Mouse (Mus musculus) yolk sac, embryonic 10.5 days (tissue): ENCODE results near the gene Sema6d.
"Not testable (repeated sequence)": the region's sequence is repeated elsewhere in the genome, so short reads cannot be mapped to it uniquely, and the experiment has no call there.

Experiments used
- DNase-seq: peaks from one replicate; pipeline ENCODE4 v3.0.0-alpha.2; 2017; ENCODE audit warnings: low spot score

Sema6d gene

DNA sequence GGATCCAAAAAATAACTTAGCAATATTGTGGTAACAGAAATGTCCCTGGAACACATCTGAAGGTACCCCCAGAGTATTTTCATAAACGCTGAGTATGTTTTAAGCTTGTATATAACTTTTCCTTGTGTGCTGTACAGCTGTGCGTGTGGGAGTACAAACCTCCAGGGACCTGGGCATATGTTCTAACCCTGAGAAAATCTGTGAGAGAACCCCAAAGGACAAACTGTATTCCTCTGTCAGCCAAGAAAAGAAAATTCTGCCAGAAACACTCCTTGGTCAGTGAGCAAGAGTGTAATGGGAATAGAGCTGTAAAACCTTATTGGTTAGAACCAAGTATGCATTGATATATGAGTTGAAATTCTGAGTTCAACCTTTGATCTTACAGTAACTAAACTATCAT, 203.8 kb downstream of the Sema6d start:
- DNase-seq: no peak

DNA sequence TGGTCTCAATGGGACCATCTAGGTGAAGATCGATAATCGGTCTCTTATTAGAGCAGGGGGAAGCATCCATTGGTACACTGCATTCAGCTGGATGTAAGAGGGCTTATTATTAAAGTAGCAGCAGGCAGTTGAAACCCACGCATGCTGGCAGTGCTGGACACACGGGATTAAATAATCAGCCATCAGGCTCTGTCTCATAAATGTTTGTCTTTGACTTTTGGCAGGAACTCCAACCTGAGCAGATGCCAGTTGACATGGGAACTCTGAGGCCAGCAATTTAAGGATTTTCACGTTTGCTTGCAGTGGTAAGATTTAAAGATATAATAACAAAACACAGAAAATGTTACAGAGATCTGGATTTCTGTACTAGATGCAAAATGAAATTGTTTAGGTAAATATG, 208.6 kb downstream of the Sema6d start:
- no peak for DNase-seq

DNA sequence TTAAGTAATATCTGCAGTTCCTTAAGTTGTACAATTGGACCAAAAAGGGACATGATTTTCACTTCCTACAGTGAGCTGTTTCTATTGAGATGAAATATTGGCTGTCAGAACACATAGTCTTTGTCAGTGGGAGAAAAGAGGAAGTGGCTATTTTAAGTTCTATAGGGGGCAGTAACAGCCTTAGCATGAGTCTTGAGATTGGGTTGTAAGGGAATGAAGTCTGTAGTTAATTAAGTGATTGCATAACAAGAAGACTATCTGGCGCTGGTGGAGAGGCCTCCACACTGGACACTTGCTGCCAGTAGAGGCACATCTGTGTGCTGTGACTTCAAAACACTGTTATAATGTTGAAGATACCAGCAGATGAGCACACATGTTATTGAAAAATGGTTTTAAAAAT, 209.1 kb downstream of the Sema6d start:
- no peak for DNase-seq

DNA sequence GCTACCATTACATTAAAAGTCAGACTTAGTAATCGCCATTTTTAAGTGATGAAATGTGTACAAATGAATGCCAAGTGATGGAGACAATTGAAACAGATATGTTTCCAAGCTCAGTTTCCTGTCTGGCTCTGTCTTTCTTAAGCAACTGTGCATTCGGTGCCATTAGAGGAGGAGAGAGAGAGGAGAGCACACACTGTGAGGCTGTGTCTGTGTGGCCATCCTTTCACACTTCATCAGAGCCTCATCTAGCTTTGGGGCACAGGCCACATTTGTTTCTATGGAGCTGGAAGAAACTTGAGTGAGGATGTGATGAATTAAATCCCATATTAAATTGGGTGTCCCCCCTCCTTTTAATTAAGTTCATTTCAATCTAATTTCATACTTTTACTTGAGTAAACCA, 218.8 kb downstream of the Sema6d start:
- no peak for DNase-seq

DNA sequence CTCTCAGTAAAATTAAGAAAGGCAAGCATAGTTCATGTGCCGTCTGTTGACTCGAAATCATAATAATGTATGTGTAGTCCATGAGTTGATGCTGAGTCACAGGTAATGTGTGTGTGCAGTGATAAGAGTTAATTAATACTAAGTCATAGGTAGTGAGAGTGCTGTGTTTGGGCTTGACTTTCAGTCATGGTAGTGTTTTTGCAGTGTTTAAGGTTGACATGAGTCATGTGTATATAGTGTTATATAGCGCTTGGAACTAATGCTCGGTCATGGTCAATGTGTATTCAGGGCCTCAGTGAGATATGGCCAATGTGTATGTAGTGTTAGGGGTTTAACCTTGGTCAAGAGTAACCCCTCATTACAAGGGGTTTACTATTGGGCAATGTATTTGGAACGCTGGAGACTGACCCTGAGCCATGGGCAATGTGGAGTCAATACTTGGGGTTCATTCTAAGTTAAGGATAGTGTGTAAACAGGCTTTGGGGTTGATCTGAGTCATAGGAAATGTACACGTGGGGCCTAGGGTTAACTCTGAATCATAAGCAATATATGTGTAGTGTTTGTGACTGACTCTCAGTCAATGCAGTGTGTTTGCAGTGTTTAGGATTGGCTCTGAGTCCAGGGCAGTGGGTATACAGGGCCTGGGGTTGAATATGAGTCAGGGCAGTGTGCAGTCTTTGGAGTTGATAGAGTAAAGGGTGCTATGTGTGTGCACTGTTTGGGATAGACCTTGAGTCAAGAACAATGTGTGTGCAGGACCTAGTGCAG, 219.8 kb downstream of the Sema6d start:
- no peak for DNase-seq

DNA sequence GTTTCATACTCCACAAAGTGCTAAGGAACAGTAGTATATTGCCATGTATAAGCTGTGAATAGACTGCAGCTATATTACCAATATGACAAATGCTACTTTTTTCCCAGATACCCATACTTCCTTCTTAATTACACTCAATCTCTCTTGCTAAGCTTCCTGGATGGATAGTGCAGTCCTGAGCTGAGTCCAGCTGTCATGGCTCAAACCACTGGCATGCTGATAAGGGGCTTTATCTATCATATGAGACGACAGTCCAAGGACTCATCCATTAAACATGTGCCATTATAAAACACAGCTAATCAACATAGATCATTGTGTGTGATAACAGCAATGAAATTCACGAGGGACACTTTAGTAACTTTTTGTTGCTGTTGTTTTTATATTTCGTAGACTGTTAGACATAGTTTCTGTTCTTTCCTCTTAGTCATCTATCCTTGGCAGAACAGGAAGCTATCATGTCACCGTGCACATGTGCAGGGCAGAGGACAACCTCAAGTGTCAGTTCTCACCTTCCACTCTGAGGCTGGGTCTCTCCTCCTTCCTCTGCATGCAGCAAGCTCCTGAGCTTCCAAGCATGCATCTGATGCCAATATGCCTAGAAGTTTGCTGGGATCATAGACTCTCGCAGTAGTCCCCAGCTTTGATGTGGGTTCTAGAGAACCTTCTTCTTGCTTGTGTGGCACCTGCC, 232.9 kb downstream of the Sema6d start:
- DNase-seq: no peak

DNA sequence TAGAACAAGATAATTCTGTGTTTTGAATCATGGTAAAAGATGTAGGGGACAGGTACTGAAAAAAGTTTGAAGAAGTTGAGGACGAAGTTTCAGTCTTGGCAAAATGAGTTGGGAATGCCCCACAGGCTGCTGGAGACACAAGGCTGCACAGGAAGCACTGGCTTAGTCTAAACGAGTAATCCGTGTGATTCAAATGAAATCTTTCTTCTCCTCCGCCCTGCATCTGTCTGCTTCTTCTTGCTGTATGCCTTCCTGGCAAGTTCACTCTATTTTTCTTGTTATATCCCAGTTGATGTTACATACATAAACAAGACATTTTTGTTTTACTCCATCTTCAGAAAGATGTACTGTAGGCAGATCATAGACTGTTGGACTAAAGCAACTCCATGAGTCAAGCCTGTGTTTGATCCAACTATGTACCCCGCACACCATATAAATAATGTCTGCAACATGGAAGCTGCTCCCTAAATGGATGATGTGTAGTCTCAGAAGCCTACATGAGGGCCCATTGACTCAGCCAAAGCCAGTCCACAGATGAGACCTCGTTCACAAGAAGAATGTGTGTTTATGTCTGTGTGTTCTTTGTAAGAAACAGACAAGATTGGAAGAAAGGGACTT, 234.4 kb downstream of the Sema6d start:
- DNase-seq: no peak

DNA sequence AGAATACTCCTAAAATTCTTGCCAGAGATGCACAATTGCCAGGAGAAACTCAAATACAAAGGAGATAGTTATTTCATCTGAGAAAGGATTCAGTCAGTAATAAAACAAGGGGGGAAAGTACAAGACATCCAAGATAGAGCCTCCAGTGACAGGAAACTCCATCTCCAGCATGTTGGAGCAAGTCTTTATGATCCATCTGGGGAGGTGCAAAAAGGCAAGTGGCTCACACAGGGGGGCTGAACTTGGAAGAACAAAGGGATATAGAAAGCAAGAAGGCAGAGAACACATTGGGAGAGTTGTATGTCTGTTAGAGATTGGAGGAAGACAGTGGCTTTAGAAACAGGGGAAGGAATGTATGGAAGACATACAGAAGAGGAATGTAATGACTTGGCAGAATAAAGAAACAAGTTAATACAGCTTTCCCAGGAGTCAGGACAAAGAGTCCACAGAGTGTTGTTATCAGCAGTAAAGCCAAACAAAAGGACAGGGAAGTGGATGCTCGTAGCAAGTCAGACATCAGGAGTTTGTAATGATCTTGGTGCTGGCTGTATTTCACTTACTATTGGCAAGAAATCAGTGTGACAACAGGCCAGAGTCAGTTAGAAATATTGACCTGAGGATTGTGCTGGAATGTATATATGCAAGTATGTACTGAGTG, 239.8 kb downstream of the Sema6d start:
- no peak for DNase-seq

DNA sequence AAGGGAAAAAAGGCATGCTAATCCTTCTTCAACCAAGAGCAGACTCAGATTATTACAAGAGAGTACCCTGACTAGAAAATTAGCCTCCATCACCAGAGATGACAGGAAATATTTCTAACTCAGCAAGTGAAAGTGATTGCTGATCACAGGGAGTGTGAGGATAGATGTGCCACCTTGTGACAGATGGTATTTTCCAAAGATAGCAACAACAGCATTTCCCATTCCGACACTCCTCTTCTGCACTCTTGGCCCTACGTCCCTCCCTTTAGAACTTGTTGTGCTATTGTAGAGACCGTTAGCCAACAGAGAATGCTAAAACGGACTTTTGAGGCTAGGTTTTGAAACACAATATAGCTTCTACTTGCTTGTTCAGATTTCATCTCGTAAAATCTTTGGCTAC, 243.1 kb downstream of the Sema6d start:
- DNase-seq: no peak

DNA sequence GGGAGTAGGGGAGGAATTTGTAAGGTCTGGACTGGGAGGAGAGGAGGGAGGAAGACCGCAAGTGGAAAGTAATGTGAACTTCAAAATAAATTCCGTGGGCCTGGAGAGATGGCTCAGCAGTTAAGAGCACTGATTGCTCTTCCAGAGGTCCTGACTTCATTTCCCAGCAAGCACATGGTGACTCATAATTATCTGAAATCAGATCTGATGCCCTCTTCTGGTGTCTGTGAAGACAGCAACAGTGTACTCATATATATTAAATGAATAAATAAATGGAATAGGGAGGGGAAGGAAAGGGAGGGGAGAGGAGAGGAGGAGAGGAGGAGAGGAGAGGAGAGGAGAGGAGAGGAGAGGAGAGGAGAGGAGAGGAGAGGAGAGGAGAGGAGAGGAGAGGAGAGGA, 244.9 kb downstream of the Sema6d start:
- DNase-seq: not testable (repeated sequence)

DNA sequence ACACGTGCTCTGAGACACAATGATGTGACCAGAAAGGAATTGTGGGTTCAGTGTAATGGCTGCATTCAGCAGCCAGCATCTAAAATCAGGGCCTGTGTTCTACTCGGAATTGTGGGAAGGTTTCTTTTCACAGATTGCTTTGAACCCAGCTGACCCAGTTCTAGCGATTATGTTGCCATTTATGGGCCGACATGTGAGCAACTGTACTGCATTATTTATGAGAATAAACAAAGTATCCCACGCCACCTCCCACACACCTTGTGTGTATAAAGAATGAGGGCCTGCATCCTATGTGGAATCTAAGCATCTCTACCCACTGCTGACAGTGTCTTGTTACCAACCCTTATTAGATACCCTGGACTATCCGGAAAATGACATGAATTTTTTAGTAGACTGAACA, 248.5 kb downstream of the Sema6d start:
- no peak for DNase-seq

DNA sequence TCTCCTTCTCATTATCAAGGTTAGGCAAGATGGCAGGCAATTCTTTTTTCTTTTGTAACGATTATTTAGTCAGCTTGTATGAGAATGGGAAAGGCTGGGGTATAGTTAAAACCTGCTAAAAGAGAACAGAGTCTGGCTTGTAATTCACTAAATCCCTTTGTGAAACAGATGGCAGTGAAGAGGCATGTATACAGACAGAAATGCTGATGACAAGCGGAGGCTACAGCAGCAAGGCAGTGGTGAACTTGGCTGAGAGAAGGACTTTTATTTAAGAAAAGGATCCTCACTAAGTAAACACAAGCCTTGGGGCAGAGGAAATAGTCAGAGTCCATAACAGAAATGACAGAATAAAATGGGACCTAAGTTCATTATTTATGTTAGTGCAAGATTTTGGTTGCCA, 264.4 kb downstream of the Sema6d start:
- DNase-seq: no peak

DNA sequence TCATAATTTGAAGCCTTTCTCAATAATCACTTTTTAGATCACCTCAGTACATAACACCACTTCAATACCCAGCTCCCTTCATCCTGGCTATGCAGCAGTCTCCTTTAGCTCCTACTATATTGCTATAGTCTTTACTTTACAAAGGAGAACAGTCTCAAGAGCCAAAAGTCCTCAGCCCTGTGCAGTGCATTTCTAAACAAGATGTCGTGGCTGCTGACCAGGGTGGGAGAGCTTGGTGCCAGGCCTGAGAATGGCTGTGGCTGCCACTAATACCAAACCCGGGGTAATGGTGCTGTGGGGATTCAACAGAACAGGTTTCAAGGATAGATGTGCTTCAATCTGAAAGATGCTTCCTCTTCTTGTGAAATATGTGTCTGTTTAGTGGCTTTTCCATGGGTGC, 264.9 kb downstream of the Sema6d start:
- DNase-seq: no peak

DNA sequence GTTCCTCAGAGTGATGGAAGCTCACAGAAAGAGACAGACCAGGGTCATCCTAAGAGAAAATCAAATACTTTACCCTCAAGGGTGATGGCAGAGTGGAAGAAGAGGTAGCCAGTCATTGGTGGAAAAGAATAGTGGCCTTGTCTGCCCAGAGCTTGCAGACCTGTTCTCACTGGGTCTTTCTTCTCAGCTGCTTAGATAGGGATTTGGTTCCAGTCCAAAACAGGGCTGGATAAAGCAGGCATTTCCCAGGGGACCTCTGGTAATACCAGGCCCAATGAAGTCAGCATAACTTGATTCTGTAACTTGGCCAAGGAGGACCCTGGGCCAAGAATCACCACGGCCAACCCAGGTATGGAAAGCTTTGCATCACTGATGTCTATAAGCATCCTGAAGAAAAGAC, 279.5 kb downstream of the Sema6d start:
- DNase-seq: no peak

DNA sequence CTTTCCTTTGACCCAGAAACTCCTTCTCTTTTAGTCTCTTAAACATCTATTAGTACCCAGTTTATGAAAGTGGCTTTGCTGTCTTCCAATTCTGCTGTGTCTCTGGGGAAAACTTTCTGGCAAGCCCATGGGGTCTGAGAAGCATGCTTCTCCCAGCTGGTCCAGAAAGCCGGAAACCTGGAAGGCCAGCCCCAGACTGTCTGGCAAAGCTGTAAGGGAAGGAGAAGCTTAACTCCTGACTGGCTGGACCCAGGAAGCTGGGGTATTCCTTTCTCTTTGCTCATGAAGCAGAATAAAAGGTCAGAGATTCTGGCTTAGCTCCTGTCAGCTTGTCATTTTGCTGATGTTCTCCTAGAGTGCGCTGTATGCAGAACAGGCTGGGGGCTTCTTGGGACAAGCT, 280.2 kb downstream of the Sema6d start:
- no peak for DNase-seq

DNA sequence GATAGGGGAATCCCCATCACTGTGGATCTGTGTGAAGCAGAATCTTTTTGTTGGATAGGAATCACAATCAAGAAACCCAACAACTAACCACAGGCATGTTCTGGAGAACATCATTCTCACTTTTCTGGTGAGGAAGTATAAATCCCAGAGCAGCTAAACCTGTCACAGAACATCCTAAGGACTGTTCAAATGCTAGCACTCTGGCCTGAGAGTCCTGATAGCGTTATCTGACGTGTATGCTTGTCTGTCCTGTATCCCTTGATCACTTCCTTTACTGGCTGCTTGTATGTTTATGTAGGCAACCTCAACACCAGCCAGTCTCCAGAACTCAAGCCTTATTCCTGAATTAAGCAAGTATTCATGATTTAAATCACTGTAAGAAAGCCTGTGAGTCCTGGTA, 281.6 kb downstream of the Sema6d start:
- DNase-seq: peak; percentile 18

DNA sequence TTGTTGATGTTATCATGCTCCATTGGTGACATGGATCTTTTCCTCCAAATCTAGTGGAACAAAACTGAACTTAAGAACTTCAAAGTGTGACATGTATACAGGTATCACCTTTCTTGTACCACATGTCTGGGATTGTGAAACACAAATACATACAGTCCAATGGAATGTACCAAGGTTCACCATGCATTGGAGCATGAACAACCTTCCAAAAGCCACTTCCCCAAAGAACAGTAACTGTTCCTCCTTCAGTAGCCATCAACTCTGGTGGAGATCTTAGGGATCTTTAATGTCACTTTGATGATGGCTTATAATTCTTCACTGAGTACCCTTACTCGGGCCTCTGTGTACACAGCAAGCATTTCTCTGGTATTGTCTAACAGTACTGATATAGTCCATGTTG, 295.3 kb downstream of the Sema6d start:
- no peak for DNase-seq

DNA sequence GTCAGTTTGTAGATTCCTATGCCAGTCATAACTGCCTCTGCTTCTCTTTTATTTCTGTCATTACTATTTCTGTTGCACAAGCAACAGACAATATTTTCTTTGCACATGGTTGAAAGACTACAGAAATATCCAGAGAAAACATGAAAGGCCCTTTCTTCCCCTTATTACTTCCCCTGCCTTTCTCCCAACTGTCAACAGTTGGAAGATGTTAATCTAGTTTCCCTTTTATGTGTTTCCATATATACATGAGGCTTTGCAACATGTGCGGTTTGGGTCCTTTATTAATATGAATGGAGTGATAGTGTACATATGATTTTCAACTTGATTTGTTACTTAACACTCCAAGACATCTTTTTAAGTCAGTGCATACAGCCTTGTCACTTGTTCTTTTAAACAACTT, 296.0 kb downstream of the Sema6d start:
- no peak for DNase-seq

DNA sequence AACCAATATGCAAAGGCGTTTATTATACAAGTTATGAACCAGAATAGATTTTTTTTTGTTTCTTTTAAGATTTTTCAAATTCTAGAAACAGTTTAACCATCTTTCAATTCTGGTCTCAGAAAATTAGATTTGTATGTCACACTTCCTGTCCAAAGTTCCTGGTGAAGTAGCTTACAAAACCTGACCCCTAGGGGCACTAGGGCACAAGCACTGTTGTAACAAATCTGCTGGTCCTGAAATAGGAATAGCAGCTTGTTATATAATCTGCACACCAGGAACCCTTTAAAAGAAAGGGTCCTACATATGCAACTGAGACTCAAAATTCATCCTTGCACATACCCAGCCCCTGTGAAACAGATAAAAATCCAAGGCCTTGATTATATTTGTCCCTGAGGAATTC, 298.5 kb downstream of the Sema6d start:
- DNase-seq: no peak

DNA sequence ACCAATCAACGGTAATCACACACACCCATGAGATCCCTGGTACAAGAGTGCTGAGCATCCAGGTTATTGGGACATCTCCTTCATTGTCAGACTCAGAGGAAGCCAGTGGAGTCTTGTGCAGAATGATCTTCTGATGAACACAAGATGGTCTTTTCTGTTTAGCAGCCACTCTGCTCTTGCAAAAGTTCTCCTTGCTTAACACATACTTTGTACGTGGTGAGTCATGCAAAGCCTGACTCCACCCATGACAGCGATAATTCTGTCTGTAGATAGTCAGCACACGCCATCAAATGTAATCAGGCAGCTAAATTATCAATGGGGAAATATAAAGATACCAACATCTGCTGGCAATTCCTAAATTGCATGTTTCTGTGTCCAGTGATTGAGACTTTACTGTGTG, 307.0 kb downstream of the Sema6d start:
- no peak for DNase-seq

DNA sequence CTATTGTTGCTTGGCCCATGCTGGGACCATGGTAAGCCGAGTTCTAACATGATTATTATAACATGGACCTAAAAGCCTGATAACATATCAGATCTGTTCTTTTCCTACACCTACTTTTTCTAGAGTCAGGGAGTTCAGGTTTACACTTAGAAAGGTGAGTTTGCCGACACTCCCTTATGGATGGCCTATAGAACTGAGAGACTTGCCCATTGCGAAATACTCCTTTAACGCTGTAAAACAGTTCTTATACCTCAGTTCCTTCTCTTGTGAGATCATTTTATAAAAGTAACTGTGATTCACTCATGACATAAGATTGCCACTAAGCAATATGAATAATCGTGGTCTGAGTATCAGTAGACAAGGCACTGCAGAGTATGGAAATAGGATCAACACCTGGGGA, 307.5 kb downstream of the Sema6d start:
- DNase-seq: no peak

DNA sequence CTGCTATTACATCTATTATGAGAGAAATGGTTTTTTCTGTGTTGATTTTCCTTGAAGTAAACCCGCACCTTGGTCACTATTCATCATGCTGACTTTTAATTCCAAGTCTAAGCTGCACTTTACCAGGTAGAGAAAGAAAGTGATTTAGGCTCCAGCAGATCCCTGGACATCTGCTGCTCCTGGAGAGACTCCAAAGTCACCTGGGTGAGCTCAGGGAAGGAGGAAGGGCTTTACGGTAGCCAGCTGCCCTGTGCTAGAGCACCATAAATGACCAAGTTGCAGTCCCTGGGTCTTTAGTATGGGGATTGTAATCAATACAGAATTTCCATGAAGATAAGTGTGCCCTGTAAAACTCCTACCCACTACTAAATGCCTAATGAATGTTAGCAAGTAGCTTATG, 309.8 kb downstream of the Sema6d start:
- DNase-seq: no peak
